In the genomic region with DNA sequence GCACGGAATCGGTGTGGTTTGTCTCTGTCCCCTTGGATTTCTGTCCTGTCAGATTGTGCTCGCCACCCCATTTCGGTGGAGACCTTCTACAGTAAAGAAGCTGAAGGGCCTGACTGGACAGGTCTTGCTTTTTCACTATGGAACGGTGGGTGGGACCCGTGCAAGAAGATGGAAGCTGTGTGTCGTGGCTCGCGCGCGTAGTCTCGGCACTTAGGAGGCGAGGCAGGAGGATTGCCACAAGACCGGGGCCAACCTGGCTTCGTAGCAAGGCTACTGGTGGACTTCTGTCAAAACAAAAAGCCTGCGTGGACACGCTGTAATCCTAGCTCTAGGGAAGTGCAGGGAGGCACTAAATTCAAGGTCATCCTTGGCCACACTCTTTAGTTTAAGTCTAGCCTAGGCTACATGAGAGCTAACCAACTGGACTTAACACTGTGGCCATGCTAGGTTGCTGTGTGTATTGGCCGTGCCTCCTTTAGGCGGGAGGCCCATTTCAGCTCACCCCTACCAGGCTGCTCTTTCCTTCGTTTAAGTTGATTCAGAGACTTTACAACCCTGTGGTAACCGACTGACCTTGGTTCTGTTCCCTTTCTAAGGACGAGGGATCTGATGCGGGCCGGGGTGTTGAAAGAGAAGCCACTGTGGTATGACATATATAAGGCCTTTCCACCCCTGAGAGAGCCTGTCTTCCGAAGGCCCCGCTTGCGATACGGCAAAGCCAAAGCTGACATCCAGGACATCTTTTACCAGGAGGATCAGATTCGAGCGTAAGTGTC, we compare ENCODE assay signal across 7 mouse cellular contexts. TPM values are rescaled to one million over a fixed set of nuclear protein-coding genes. Genes with fewer than 3 reads are reported as not detected.
DNase-seq lines count a peak whose midpoint lies in the region; ATAC-seq and TF ChIP-seq lines count a peak whose summit lies in the region.

No protein-coding gene starts in this region.

- peak overlapping the region; percentile 58 for H3K9ac ChIP-seq in lung, postnatal 0 days (replicated peaks; ENCODE audit: low read depth)
- peak overlapping the region; percentile 71 for H3K9ac ChIP-seq in embryonic facial prominence, embryonic 15.5 days
- H3K9ac ChIP-seq in intestine, embryonic 16.5 days (ENCODE audit: low read depth, low read length) = peak overlapping the region; percentile 76

- H3K9me3 ChIP-seq in lung, postnatal 0 days (ENCODE audit: low read length) = no peaks in the 10 kb centered on the region
- H3K9me3 ChIP-seq in embryonic facial prominence, embryonic 15.5 days (replicated peaks) = no peaks in the 10 kb centered on the region
- H3K9me3 ChIP-seq in intestine, embryonic 16.5 days (ENCODE audit: control insufficient read depth, low read length) = no peaks in the 10 kb centered on the region

- no peak for TF ChIP-seq EP300 in lung, postnatal 0 days (IDR thresholded peaks at IDR 0.05)

- WGBS in lung, postnatal 0 days = 31% methylated on average over 30 of the region's 30 CpGs
- WGBS in embryonic facial prominence, embryonic 15.5 days = 28% methylated on average over 30 of the region's 30 CpGs
- 28% methylated on average over 30 of the region's 30 CpGs for WGBS in intestine, embryonic 16.5 days

- peak overlapping the region; percentile 48 for H3K27ac ChIP-seq in lung, postnatal 0 days (ENCODE audit: low read length)
- peak overlapping the region; percentile 91 for H3K27ac ChIP-seq in embryonic facial prominence, embryonic 15.5 days (replicated peaks)
- H3K27ac ChIP-seq in intestine, embryonic 16.5 days (ENCODE audit: low read length) = peak overlapping the region; percentile 33

- TF ChIP-seq CTCF in lung, postnatal 0 days (IDR thresholded peaks at IDR 0.05) = no peak

- H3K36me3 ChIP-seq in lung, postnatal 0 days (ENCODE audit: insufficient read depth, low read length) = peaks cover under 1% of the 10 kb centered on the region; the same call in 1 of the 2 replicates
- H3K36me3 ChIP-seq in embryonic facial prominence, embryonic 15.5 days = peaks cover 18% of the 10 kb centered on the region
- no peaks in the 10 kb centered on the region for H3K36me3 ChIP-seq in intestine, embryonic 16.5 days (ENCODE audit: control insufficient read depth, insufficient read depth, low read length)

- ATAC-seq in lung, postnatal 0 days = peak; percentile 4; the same call in 1 of the 2 replicates
- peak; percentile 8; the same call in 1 of the 2 replicates for ATAC-seq in embryonic facial prominence, embryonic 15.5 days (ENCODE audit: insufficient number of reproducible peaks, low FRiP score, low TSS enrichment, low read depth)
- peak; percentile 33 for ATAC-seq in intestine, embryonic 16.5 days
- ATAC-seq in monocyte, adult 5-6 weeks (replicated peaks; ENCODE audit: insufficient number of reproducible peaks, low FRiP score, low TSS enrichment, poor library complexity, severe bottlenecking) = peak; percentile 19

- H3K4me1 ChIP-seq in lung, postnatal 0 days (ENCODE audit: insufficient read depth, low read depth, low read length) = 0 out of 2 replicates have a peak, but pooled peaks cover 3% of the 10 kb centered on the region
- peaks cover 14% of the 10 kb centered on the region for H3K4me1 ChIP-seq in embryonic facial prominence, embryonic 15.5 days
- H3K4me1 ChIP-seq in intestine, embryonic 16.5 days (ENCODE audit: control insufficient read depth, insufficient read depth, low read length) = peaks cover 11% of the 10 kb centered on the region

- peak overlapping the region; percentile 77 for H3K4me2 ChIP-seq in lung, postnatal 0 days (replicated peaks; ENCODE audit: low read depth, low read length)
- H3K4me2 ChIP-seq in embryonic facial prominence, embryonic 15.5 days (replicated peaks) = peak overlapping the region; percentile 78
- peak overlapping the region; percentile 66 for H3K4me2 ChIP-seq in intestine, embryonic 16.5 days (ENCODE audit: low read depth, low read length)

- peak; percentile 28 for DNase-seq in lung, postnatal 0 days (ENCODE audit: low spot score)
- no peak for DNase-seq in lung, postnatal 25 days (ENCODE audit: low spot score)
- no peak for DNase-seq in urinary bladder, postnatal 36 days (ENCODE audit: low spot score in 2 of 2)
- DNase-seq in right cerebral cortex, postnatal 14 days = no peak

- no peaks in the 10 kb centered on the region for H3K27me3 ChIP-seq in lung, postnatal 0 days (replicated peaks; ENCODE audit: insufficient read depth, low read length)
- H3K27me3 ChIP-seq in embryonic facial prominence, embryonic 15.5 days = no peaks in the 10 kb centered on the region
- no peaks in the 10 kb centered on the region for H3K27me3 ChIP-seq in intestine, embryonic 16.5 days (replicated peaks; ENCODE audit: control insufficient read depth, insufficient read depth, low read length)

- peak overlapping the region; percentile 64 for H3K4me3 ChIP-seq in lung, postnatal 0 days (ENCODE audit: low read depth, low read length)
- H3K4me3 ChIP-seq in embryonic facial prominence, embryonic 15.5 days (replicated peaks) = peak overlapping the region; percentile 74
- H3K4me3 ChIP-seq in intestine, embryonic 16.5 days (ENCODE audit: low read length) = peak overlapping the region; percentile 68

RNA-seq across cellular contexts. Expression of a gene that starts 0.6 kb away (rescaled TPM):
- polyA plus RNA-seq in lung, postnatal 0 days (2015; fragmentation: Nextera tagmentation; extraction: Ambion mirVana) = 46.5 TPM in 2 replicates
- polyA plus RNA-seq in embryonic facial prominence, embryonic 15.5 days (2015; fragmentation: Nextera tagmentation; extraction: Ambion mirVana) = 58.4 and 61.6 TPM in 2 replicates
- polyA plus RNA-seq in intestine, embryonic 16.5 days (2015; fragmentation: Nextera tagmentation; extraction: Ambion mirVana) = 56.3 and 63.9 TPM in 2 replicates
- 64.6 to 115 TPM (median 69.1 TPM) in 3 replicates for total RNA-seq in monocyte, adult 5-6 weeks (2017)

Comparison
In these comparisons a context has a peak if more than half of its experiments do, and no peak if none do; other contexts are left out.
1. H3K27ac ChIP-seq: peak in every context shown above with its lines; median percentile 91 in embryonic facial prominence, embryonic 15.5 days; 48 in lung, postnatal 0 days; 33 in intestine, embryonic 16.5 days.